Mouse (Mus musculus) right cerebral cortex, postnatal 36 days (tissue): ENCODE results near the gene Ube2d1.

Experiments
- DNase-seq, 2 experiments: peaks; one replicate each; pipeline ENCODE4 v3.0.0; 2022; ENCODE audit warnings: low spot score in 2 of 2, mixed read lengths in 1 of 2

Gene Ube2d1

DNA sequence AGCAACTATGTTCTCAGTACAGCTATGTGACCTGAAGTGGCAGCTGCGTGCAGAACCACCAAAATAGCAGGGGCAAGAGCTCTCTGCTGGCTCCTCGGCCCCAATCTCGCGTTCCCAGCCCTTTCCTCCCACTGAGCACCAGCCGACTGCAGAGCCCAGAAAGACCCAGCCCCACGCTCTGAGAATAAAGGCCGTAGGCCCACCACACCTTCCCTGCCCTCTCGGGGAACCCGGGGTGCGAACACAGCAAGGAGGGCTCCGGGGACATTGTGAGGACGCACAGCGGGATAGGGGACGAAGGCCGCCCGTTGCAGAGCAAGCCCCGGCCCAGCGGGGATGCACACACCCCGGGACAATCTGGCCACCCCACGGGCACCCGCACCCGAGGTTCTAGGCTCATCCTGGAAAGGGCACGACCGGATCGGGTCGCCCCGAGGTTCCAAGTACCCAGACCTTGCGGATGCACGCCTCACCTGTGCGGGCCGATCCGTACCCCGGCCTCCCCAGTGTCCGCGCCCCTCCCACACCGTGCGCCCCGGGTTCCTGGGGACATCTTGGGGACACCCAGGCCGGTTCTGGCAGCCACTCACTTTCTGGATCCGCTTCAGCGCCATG, 444 bp downstream of the Ube2d1 start:
- DNase-seq: peak in 1 of 2 experiments; percentile 19

DNA sequence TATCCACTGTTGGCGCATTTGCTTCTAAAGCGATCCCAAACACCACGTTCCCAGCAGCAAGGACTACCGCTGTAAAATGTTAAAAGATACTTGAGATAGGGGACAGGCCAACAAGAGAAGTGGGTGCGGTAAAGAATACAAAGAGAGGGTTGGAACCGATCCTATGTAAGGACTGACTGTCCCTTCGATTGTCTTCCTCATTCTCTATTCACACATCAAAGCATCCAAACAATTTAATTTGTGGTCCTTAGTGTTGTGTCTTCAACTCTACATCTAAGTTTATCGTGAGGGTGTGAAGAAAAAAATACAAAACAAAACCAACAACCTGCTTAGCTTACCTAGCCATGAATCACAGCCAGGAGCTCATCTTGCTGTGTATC, 941 bp downstream of the Ube2d1 start:
- no peak for DNase-seq

DNA sequence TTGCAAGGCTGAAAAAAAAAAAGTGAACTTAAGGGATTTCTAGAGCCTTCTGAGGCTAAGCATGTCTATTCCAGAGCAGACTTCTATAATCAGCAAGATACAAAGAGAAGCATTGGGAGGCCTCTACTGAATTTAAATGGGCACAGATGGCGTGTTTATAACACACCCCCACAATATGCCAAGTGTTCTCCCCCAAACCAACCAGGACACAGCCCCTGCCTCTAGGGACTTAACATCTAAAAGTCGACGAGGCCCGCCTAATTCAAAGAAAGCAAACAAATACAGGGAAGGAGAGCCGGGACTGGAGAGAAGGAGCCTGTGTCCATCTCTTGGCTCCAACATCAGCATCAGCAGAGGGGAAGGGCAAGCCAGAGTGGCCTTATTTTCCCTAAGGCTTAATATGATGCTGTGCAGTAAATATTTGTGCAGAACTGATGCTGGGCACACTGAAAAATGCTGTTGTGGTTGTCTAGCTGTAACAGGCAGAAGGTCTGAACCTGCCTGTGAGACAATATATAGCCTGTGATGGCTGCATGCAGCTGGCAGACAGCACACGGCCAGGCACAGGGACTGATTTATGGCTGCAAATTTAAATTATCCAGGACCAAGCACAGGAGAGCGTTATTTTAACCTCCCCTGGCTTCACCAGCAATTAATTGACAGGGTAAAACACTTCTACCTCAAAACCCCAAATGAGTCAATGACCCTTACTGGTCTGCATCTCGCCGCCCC, 11.9 kb downstream of the Ube2d1 start:
- peak; percentile 29 to 61 for DNase-seq

DNA sequence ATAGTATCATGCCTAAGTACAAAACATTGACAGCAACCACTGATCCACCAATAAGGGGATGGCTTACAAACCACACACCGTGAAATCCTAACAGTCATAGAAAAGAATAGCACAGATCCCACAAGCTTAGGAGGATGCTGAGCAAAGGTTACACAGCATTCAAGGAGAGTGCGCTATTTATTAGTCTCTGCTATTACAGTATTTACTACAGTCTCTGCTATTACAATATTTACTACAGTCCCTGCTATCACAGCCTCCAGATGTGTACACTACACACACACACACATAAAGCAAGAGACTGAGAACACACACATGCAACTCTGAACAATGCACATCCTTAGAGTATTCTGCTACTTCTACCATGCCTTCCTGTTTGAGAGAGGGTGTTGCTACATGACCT, 17.1 kb downstream of the Ube2d1 start:
- DNase-seq: no peak

DNA sequence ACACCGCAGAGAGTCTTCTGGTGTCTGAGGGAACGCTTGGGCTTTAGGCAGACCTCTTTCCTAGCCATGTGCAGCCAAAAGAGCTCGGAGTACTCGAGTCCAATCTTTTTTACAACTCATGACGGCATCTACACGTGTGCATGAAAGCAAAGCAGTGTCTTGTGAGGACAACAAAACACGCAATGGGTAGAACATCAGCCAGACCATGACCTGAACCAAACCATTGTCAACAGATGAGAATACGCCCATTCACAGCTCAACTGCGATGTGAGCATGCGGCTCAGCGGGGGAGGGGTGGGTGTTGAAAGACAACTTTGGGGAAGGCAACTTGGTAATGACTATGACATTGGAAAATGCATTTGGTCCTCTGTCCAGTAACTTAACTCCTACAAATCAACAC, 17.6 kb downstream of the Ube2d1 start:
- DNase-seq: no peak

DNA sequence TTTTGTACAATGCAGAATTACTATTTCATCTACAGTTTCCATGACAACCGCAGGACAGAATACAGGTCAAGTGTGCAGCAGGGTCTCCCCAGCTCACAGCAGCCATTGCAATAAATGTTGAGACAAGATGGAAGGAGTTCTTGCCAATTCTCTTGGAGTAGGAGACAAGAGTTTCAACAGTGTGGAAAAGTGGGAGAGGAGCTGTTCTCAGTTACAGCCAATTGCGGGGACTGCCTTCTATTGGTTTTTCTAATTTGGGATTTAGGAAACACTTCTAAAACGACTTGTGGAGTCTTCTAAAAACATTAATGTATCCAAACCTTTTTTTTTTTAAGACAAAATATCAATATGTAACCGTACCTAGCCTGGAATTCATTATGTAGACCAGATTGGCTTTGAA, 20.0 kb downstream of the Ube2d1 start:
- no peak for DNase-seq

DNA sequence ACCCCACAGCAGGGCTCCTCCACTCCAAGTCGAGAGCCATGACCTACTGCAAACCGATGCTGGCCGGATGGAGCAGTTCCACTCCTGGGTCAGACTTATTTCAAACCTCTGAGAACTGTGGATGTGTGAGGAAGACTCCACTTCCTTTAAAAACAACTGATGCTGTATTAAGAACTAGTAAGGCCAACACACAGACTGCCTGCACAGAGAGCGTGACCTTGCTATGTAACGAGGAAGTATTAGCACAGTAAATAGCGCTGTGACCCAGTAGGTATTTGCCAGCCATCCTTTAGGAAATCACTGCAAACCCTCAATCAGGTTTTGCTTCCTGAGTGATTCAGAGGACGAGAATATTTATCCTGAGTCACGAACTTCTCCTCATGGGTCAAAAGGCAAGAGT, 23.4 kb downstream of the Ube2d1 start:
- DNase-seq: no peak

DNA sequence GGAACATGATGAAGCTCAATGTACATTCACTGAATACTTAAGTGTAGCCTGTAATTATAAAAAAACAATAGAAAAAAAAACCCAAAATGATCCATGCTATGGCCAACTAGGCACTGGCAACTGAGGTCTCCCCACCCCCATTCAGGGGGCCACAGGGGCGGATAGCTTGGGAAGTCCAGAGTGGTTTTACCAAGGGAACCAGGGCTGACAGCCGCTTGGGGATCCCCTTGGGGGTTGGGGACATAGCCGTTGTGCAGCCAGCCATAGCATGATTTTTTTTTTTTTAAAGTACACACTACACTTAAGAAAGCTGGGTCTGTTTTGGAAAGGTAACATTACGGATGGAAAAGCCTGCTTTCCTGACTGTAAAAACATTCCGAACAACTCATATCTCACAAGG, 26.1 kb downstream of the Ube2d1 start:
- no peak for DNase-seq

DNA sequence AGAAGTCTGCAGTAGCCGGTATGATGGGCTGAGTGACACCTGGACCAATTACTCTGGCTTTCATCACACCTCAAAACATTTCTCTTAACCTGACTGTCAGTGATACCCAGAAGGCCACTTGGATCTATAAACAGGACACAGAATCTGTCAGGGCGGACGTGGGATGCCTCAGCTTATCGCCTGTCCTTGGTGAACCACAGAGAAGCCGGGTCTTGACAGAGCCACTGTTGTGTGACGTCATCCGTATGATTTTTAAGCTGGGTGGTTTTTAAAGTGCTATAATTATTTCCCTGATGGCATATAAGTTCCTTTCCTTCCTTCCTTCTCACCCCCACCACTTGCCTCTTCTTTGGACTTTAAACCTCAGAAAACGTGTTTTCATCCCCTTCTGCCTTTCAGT, 26.5 kb downstream of the Ube2d1 start:
- DNase-seq: no peak

DNA sequence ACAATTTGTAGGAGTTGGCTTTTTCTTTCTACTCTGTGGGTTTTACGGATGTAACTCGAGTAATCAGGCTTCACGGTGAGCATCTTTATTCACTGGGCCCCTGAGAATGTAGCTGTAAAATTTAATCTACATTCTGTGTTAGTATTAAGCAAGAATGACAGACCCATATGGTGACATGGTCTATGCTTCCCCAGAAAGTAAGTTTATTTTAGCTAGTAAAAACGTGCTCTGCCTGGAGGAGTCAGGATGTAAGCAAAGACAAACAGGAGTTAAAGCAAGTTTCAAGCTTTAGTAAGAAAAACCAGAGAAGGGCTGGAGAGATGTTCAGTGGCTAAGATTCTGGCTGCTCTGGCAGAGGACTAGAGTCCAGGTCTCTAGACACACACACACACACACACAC, 31.9 kb downstream of the Ube2d1 start:
- DNase-seq: no peak

DNA sequence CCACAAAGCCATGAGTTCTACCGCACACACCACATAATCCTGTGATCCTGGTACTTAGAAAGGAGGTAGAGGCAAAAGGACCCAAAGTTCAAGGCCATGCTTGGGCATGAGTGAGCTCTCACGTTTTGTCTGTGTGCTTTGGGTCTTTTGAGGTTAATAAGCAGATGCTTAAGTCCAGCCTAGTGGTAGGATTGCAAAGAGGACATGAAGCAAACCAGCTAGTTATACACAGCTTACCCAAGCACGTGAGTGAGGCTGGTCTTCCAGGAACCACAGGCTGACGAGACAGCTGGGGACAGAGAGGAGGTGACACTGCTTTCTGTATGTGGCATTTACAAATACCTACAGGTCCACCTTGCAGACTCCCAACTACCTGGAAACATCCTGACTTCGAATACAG, 32.6 kb downstream of the Ube2d1 start:
- DNase-seq: no peak

DNA sequence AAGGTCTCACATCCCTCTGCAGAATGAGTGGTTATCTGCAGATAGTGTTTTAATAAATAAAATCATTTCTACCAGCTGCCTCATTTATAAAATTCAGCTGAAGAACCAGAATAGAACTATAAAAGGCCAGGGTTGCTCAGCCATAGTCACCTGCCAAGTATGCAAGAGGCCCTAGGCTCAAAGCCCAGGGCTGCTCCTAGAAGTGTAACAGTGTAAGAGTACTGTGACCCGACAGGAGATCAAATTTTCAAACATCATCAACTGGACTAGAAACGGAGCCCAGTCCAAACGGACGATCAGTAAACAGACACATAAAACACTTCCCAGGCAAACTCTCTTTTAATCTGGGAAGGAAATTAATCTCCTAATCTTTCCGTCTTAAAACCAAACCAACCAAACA, 33.2 kb downstream of the Ube2d1 start:
- DNase-seq: no peak

DNA sequence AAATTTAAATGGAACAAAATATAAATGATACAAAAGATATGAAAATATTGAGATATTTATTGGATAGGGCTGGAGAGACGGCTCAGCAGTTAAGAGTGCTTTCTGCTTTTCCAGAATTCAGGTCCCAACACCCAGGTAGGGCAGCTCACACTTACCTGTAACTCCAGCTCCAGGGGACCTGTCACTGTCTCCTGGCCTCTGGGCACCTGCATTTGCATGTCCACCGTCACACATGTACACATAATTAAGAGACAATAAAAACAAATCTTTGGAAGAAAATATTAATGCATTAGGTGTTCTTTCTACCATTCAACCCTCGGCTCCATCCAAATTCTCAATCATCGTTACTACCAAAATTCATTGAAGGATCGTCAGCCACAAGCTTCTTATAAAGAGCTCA, 33.8 kb downstream of the Ube2d1 start:
- no peak for DNase-seq

DNA sequence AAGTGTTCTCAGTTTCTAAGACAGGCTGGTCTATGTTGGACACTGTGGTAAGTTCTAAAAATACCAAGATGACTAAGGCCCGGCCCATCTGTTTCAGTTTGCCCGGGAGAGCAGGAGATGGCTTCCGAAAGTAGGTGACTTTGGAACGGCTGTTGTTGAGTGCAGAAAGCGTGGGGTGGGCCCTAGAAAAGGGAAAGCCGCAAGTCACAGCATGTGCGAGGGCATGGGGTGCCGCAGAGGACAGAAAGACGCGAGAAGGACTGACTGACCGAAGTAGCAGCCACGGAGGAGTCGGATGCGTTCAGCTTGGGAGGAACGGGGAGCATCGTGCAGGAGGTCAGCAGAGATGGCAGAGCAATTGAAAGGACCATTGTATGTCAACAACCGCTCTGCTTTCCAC, 34.6 kb downstream of the Ube2d1 start:
- DNase-seq: peak; percentile 64 to 77

DNA sequence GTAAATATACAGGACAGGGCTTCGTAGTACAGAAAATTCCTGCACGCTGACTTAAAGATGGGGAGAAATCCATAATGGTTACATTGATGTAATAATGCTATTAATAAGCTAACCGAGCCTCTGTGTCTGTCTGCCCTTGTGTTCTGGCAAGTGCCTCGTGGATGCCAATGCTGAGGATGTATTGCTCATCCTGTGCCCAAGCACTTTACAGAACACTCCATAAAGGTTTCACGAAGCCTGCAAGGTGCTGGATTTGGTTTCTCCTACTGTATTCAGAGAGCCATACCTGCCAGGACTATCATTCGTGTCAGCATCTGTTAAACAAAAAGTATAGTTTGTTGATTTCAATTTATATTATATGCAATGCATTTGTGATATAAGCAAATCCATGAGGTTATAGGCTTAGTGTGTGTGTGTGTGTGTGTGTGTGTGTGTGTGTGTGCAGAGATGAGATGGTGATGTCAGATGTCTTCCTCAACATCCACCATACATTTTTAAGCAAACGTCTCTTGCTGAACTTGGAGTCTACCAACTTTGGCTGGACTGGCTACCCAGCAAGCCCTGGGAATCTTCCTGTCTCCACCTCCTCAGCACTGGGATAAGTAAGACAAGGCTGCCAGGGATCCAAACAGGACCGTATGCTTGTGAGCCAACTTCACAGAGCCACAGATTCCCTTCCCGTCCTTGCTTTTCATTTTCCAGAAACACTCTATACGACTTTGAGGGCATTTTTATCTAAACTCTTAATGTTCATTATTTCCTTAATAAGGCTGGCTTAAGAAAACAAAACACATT, 35.8 kb downstream of the Ube2d1 start:
- DNase-seq: no peak

DNA sequence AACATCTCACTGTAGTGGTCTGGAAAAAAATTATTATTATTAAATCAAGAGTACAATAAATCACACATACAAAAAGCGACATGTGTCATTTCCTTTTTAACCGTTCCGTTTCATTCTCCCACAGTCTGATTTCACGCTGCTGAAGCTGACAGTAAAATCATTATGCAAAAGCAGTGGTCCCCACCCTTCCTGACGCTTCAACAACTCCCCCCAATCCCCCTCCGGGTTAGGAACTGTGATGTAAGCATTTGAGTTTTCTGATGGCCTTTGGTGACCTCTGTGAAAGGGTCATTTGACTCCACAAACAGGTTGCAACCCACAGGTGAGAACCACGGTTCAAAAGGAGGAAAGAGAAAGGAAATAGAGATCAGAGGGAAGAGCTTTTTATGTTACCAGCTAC, 38.1 kb downstream of the Ube2d1 start:
- DNase-seq: no peak

DNA sequence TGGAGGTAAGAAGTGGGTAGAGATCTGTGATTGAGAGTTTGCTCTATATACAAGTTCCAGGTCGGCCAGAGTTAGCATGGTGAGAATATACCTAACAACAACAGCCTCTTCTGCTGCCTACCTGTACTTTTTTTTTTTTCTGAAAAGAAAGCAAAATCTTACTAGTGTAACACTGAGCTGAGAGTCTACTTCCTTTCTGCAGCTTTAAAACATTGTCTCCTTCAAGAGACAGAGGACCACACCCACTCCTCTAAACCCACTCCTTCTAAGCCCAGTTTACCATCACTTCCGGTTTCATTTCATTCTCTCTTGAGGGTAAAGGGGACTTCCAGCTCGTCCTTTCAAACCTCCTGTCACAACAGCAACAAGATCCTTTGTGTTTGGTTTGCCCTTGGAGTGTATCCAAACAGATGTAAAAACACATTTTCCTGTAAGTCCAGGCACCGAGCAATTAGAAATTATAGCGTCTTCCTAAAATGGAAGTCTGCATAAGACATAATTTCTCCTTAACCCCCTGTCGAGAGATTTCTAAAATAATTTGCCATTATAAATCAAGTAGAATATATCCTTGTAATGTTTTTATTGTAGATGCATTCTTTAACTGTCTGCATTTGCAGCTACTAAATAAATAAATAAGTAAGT, 45.5 kb downstream of the Ube2d1 start:
- no peak for DNase-seq

DNA sequence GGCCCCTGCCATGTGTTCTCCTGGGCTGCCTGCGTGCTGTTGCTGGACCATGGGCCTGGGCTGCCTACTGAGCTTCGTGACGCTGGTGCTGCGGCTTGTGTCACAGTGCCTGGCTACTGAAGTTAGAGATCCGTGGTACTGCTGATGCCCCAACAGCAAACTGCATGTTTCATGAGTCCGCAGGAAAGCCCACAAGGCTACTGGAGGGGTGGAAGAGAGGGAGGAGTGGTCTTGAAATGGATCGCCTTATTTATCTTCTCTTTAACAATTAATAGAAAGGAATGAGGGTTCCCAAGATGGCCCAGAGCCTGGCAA, 46.9 kb downstream of the Ube2d1 start, which contains the start of gene Tfam:
TSS of gene Tfam (minus strand) at position 41 of the 315 bp plus-strand sequence.
- DNase-seq: no peak

DNA sequence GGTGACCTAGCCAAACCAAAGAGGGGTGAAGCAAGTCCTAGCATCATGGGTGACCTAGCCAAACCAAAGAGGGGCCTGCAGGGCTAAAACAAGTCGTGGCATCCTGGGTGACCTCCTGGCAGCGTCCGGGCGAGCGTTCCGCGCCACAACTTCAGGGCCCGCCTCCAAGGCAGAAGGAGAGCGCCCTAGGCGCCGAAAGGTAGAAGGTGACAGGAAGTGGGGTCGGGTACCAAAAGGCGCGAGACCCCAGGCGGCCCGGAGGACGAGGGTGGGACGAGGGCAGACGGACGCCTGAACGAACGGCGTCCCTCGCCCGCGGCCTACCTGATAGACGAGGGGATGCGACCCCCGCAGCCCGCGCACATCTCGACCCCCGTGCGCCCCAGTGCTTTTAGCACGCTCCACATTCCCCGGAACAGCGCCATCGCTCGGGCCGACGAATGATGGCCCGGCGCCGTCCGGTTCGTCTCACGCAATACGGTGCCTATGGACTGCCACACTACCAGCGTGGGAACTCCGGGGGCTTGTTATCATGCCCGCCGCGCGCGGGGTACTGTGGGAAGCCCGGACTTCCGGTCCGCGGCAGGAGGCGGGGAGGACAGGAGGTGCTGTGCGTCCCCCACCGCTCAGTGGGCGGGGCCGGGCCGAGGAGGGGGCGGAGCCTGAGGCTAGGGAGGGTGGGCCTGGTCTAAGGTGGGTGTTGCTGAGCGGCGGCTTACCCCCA, 47.4 kb downstream of the Ube2d1 start:
- peak; percentile 92 to 93 for DNase-seq

DNA sequence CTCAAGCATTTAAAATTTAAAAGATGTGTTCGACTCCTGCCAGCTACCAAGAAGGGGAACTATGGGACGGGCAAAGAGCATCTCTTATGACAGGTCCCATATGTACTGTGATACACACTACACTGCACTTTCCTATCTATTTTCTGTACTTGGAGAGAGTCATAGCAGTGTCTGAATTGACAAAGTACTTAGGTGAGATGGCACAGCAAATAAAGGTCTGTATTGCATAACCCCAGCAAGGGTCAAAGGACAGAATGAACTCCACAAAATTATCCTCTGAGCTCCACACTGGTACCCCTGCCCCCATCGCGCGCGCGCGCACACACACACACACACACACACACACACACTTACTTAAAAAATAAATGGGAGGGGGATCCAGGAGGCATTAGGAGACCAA, 51.0 kb downstream of the Ube2d1 start:
- DNase-seq: no peak

DNA sequence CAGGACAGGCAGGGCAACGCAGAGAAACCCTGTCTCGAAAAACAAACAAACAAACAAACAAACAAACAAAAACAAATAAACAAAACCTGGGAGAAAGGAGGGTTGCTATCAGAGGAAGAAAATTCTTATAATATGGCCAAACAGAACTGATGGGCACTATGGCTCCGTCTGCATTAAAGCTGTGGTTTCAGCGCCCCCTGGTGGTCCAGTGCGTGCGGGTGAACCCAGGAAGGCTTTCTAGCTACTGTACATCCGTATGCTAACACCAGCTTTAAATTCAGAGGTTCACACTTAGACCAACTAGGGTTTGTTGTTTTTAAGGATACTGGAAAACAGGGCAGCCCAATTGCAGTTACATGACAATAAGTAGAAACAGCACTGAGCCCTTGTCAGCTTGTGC, 59.2 kb downstream of the Ube2d1 start:
- peak; percentile 42 to 73 for DNase-seq

DNA sequence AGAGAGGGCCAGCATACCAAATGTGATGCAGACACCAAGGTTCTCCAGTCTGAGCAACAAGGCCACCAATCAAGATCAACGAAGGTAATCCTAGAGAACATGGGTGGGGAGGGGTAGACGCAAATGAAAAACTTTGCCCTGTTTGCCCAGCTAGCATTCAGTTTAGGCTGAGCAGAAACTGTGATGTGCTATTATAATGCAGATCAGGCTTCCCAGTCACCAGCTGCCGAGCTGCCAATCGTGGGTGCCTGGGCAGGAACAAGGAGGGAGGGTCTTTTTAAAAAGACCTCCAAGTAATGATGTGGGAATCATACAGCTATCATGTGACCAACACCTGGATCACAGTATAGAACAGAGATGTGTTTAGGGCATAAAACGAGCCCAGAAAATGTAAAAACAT, 62.0 kb downstream of the Ube2d1 start:
- DNase-seq: no peak
